2 mouse cellular contexts compared by ENCODE assay signal in genomic region chr3:94718253-94718652, GRCm38 (mm10). TPM values are rescaled to one million over a fixed set of nuclear protein-coding genes. Genes with fewer than 3 reads are reported as not detected.
"Had no signal": no experiment of that assay in that cellular context is flagged by ENCODE, and none has a peak within 500 bp of the region (broad histone marks: within the 10 kb centered on the region; RNA-seq: fewer than 3 reads in every experiment).

No protein-coding gene starts in this region.

RNA-seq across cellular contexts. Expression of gene Selenbp2, which starts 24.9 kb away (rescaled TPM):
- polyA plus RNA-seq: midbrain, embryonic 16.5 days; thymus, postnatal 0 days had no signal
